Mouse (Mus musculus) embryonic fibroblast, embryonic 13.5 days (primary cell): ENCODE results near the gene Spata2l.

ENCODE experiments used
- CTCF ChIP-seq: IDR thresholded peaks from 2 replicates; pipeline ENCODE4 v1.5.1; 2011; ENCODE audit warnings: mild to moderate bottlenecking, control low read depth, low read length, moderate library complexity, borderline replicate concordance; ENCODE audit not compliant: insufficient read depth
- POLR2A ChIP-seq: IDR thresholded peaks from 2 replicates; pipeline ENCODE4 v1.6.1; 2011; ENCODE audit warnings: low read depth, mild to moderate bottlenecking, control low read depth, low read length, moderate library complexity

GRCm38 (mm10) chr8:123284493-123284892, 48.5 kb upstream of the Spata2l start:
- TF ChIP-seq CTCF: no peak
- TF ChIP-seq POLR2A: no peak
